Mouse (Mus musculus): ENCODE results near the gene Ccdc33. TPM values are rescaled to one million over a fixed set of nuclear protein-coding genes. Genes with fewer than 3 reads are reported as not detected.

Gene Ccdc33
- total RNA-seq, 4 experiments from 2014 or later: not detected

- DNase-seq (ENCODE audit: low spot score in 2 of 2): no peak
Observed at GRCm38 (mm10) chr9:58130909-58131308, 12.3 kb upstream of the Ccdc33 start.

- no peak for DNase-seq (ENCODE audit: low spot score in 2 of 2)
Observed at GRCm38 (mm10) chr9:58129508-58129907, 10.9 kb upstream of the Ccdc33 start.

GRCm38 (mm10) chr9:58128926-58129413, 10.3 kb upstream of the Ccdc33 start:
- no peak for DNase-seq (ENCODE audit: low spot score in 2 of 2)

GRCm38 (mm10) chr9:58125811-58126210, 7.2 kb upstream of the Ccdc33 start:
- DNase-seq (ENCODE audit: low spot score in 2 of 2): no peak

- DNase-seq (ENCODE audit: low spot score in 2 of 2): no peak
Observed at GRCm38 (mm10) chr9:58125085-58125484, 6.5 kb upstream of the Ccdc33 start.

GRCm38 (mm10) chr9:58116024-58116651, 2.5 kb downstream of the Ccdc33 start:
- DNase-seq (ENCODE audit: low spot score in 2 of 2): no peak

- DNase-seq (ENCODE audit: low spot score in 2 of 2): no peak
Observed at GRCm38 (mm10) chr9:58115297-58115925, 3.2 kb downstream of the Ccdc33 start.

GRCm38 (mm10) chr9:58114019-58114418, 4.6 kb downstream of the Ccdc33 start:
- no peak for DNase-seq (ENCODE audit: low spot score in 2 of 2)

- no peak for DNase-seq (ENCODE audit: low spot score in 2 of 2)
Observed at GRCm38 (mm10) chr9:58113279-58113884, 5.2 kb downstream of the Ccdc33 start.

- no peak for DNase-seq (ENCODE audit: low spot score in 2 of 2)
Observed at GRCm38 (mm10) chr9:58112866-58113278, 5.8 kb downstream of the Ccdc33 start.

GRCm38 (mm10) chr9:58112321-58112751, 6.3 kb downstream of the Ccdc33 start:
- DNase-seq (ENCODE audit: low spot score in 2 of 2): no peak

GRCm38 (mm10) chr9:58111431-58111830, 7.2 kb downstream of the Ccdc33 start:
- no peak for DNase-seq (ENCODE audit: low spot score in 2 of 2)

- no peak for DNase-seq (ENCODE audit: low spot score in 2 of 2)
Observed at GRCm38 (mm10) chr9:58110787-58111186, 7.8 kb downstream of the Ccdc33 start.

GRCm38 (mm10) chr9:58107494-58107893, 11.1 kb downstream of the Ccdc33 start:
- DNase-seq (ENCODE audit: low spot score in 2 of 2): no peak

GRCm38 (mm10) chr9:58105595-58106169, 12.9 kb downstream of the Ccdc33 start:
- no peak for DNase-seq (ENCODE audit: low spot score in 2 of 2)

GRCm38 (mm10) chr9:58103647-58104046, 15.0 kb downstream of the Ccdc33 start:
- DNase-seq (ENCODE audit: low spot score in 2 of 2): no peak

GRCm38 (mm10) chr9:58102013-58102412, 16.6 kb downstream of the Ccdc33 start:
- DNase-seq (ENCODE audit: low spot score in 2 of 2): no peak

- DNase-seq (ENCODE audit: low spot score in 2 of 2): no peak
Observed at GRCm38 (mm10) chr9:58099836-58100565, 18.6 kb downstream of the Ccdc33 start.

GRCm38 (mm10) chr9:58096629-58097301, 21.9 kb downstream of the Ccdc33 start:
- no peak for DNase-seq (ENCODE audit: low spot score in 2 of 2)

- DNase-seq (ENCODE audit: low spot score in 2 of 2): no peak
Observed at GRCm38 (mm10) chr9:58095977-58096376, 22.6 kb downstream of the Ccdc33 start.

- no peak for DNase-seq (ENCODE audit: low spot score in 2 of 2)
Observed at GRCm38 (mm10) chr9:58093776-58094175, 24.8 kb downstream of the Ccdc33 start.
